Mouse (Mus musculus) adrenal gland, adult 10 weeks (tissue): ENCODE data around the gene Col9a2. TPM values are rescaled to one million over a fixed set of nuclear protein-coding genes. Genes with fewer than 3 reads are reported as not detected.

Source experiments
- polyA plus RNA-seq: library from polyadenylated mRNA; stranded (reverse); fragments of 350-450 nt; fragmentation: Illumina TruSeq; extraction: RNeasy Lipid Tissue Mini Kit (QIAGEN cat#74804); gene quantifications from one replicate; pipeline ENCODE4 v1.2.3, GENCODE M21; 2014; ENCODE audit warnings: low read depth, low replicate concordance

Col9a2 gene
- not detected for polyA plus RNA-seq

GRCm38 (mm10) chr4:121039331-121040115, at the start of gene Col9a2:
TSS of gene Col9a2 (plus strand) at chr4:121039385.

DNA sequence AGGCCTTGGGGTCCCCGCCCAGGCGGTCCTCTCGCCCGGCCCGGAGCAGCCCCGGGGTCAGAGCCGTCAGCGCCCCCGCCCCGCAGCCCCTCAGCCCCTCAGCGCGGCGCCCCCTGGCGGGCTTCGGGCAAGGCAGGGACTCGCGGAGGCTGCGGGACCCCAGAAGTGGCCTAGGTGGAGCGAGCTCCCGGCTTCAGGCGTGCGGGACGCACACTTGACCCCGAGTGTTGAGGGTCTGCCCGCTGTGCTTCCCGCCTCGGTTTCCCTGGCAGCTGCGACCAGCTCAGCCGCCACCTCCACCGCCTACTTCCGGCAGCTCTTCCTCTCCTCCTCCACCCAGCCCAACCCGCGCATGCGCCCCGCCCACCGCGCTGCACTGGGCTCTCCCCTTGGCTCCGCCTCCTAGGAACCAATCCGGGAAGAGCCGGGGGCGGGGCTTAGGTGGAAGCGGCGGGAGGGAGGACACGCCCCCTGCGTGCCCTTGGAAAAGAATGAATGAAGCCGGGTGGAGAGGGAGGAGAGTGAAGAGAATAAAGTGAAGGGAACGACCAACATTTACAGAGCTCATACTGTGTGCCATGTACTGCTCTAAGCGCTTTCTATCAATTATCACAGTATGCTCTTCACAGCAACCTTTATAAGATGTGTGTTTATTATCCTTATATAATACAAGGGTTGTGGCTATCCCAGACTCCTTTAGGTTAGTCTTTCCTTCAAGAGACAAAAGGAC, 22.1 kb upstream of the Col9a2 start, which contains the start of gene Smap2:
Gene Smap2 (minus strand): TSS at position 320 of the 730 bp plus-strand sequence.

GRCm38 (mm10) chr4:121097650-121098378, 58.6 kb downstream of the Col9a2 start, which contains the start of gene Zmpste24:
TSS of gene Zmpste24 (minus strand) at chr4:121098241.

Other genes starting within 250 kb of the Col9a2 start
- 28.5 TPM for gene Nfyc, start 207.8 kb upstream of the Col9a2 start, polyA plus RNA-seq
- 4.1 TPM for gene Rims3, start 184.6 kb upstream of the Col9a2 start, polyA plus RNA-seq
- 6.4 TPM for gene Exo5, start 114.4 kb upstream of the Col9a2 start, polyA plus RNA-seq
- gene Zfp69, start 87.7 kb upstream of the Col9a2 start, polyA plus RNA-seq = 0.58 TPM
- gene Smap2, start 22.1 kb upstream of the Col9a2 start, polyA plus RNA-seq = 26.8 TPM
- gene Zmpste24, start 58.9 kb downstream of the Col9a2 start, polyA plus RNA-seq = 214 TPM
- not detected for gene Tmco2, start 69.8 kb downstream of the Col9a2 start, polyA plus RNA-seq
- gene Rlf, start 175.7 kb downstream of the Col9a2 start, polyA plus RNA-seq = 25.0 TPM